Mouse (Mus musculus): ENCODE data around the gene Cox6b1.

Gene Cox6b1

GRCm38 (mm10) chr7:30608476-30608875 lies 17.5 kb downstream of the Cox6b1 start:
- no peak for DNase-seq

GRCm38 (mm10) chr7:30607706-30608309 lies 18.1 kb downstream of the Cox6b1 start:
- DNase-seq = peak; percentile 72

- DNase-seq = no peak
Measured at GRCm38 (mm10) chr7:30604944-30605343, 21.0 kb downstream of the Cox6b1 start.

GRCm38 (mm10) chr7:30604424-30604823 lies 21.5 kb downstream of the Cox6b1 start:
- no peak for DNase-seq

GRCm38 (mm10) chr7:30602583-30602982 lies 23.4 kb downstream of the Cox6b1 start:
- DNase-seq = no peak

GRCm38 (mm10) chr7:30600651-30601050 lies 25.3 kb downstream of the Cox6b1 start:
- DNase-seq = no peak

- peak; percentile 90 for DNase-seq
Measured at GRCm38 (mm10) chr7:30599933-30600353, 26.0 kb downstream of the Cox6b1 start.

GRCm38 (mm10) chr7:30598786-30599185 lies 27.2 kb downstream of the Cox6b1 start, which contains the start of gene Zbtb32:
Zbtb32 (minus strand) TSS chr7:30598909.
- no peak for DNase-seq

GRCm38 (mm10) chr7:30596811-30597210 lies 29.1 kb downstream of the Cox6b1 start:
- no peak for DNase-seq

GRCm38 (mm10) chr7:30596093-30596492 lies 29.9 kb downstream of the Cox6b1 start:
- DNase-seq = no peak

GRCm38 (mm10) chr7:30594510-30595024 lies 31.4 kb downstream of the Cox6b1 start:
- DNase-seq = no peak

GRCm38 (mm10) chr7:30593579-30594509 lies 32.1 kb downstream of the Cox6b1 start:
- no peak for DNase-seq

GRCm38 (mm10) chr7:30592772-30593423 lies 33.1 kb downstream of the Cox6b1 start:
- DNase-seq = no peak

- no peak for DNase-seq
Measured at GRCm38 (mm10) chr7:30591605-30591951, 34.4 kb downstream of the Cox6b1 start.

- no peak for DNase-seq
Measured at GRCm38 (mm10) chr7:30590927-30591604, 34.9 kb downstream of the Cox6b1 start.

- DNase-seq = peak; percentile 86
Measured at GRCm38 (mm10) chr7:30589435-30590301, 36.3 kb downstream of the Cox6b1 start.

- DNase-seq = peak; percentile 98
Measured at GRCm38 (mm10) chr7:30588676-30589434, 37.1 kb downstream of the Cox6b1 start, which contains the start of gene Kmt2b. Kmt2b (minus strand) TSS chr7:30588726.

GRCm38 (mm10) chr7:30587842-30588667 lies 37.9 kb downstream of the Cox6b1 start:
- peak; percentile 59 for DNase-seq

GRCm38 (mm10) chr7:30586455-30587020 lies 39.4 kb downstream of the Cox6b1 start:
- DNase-seq = no peak
